Comparison of ENCODE assay signal across 8 mouse cellular contexts in genomic region chr11:115490441-115491355, GRCm38 (mm10). TPM values are rescaled to one million over a fixed set of nuclear protein-coding genes. Genes with fewer than 3 reads are reported as not detected.
DNase-seq lines count a peak whose midpoint lies in the region; ATAC-seq and TF ChIP-seq lines count a peak whose summit lies in the region.

No protein-coding gene starts in this region.

- peak; percentile 71 to 85 for DNase-seq in adrenal gland, adult (ENCODE audit: inconsistent age in 2 of 2, low spot score in 1 of 2)
- DNase-seq in adrenal gland, postnatal 4 days (ENCODE audit: low spot score in 2 of 2), result no peak
- DNase-seq in ovary, adult 18-20 months (ENCODE audit: low spot score), result peak; percentile 18
- no peak for DNase-seq in ovary, postnatal 36 days (ENCODE audit: low spot score)
- DNase-seq in hindbrain, postnatal 0 days (ENCODE audit: low spot score), result no peak
- DNase-seq in cerebellum, postnatal 36 days, result no peak
- DNase-seq in left cerebral cortex, adult 8-10 months (ENCODE audit: low spot score in 2 of 2), result no peak

- peaks cover 5% of the 10 kb centered on the region; the same call in 1 of the 2 replicates for H3K4me1 ChIP-seq in hindbrain, postnatal 0 days (ENCODE audit: insufficient read depth, low read length)
- H3K4me1 ChIP-seq in neural tube, embryonic 12.5 days, result peaks cover 18% of the 10 kb centered on the region

- H3K27me3 ChIP-seq in hindbrain, postnatal 0 days (ENCODE audit: insufficient read depth, low read length), result no peaks in the 10 kb centered on the region
- no peaks in the 10 kb centered on the region for H3K27me3 ChIP-seq in neural tube, embryonic 12.5 days (replicated peaks)

- no peaks in the 10 kb centered on the region; the same call in 1 of the 2 replicates for H3K36me3 ChIP-seq in hindbrain, postnatal 0 days (ENCODE audit: insufficient read depth, low read length)
- peaks cover 20% of the 10 kb centered on the region for H3K36me3 ChIP-seq in neural tube, embryonic 12.5 days

- H3K27ac ChIP-seq in hindbrain, postnatal 0 days, result peak overlapping the region; percentile 87
- H3K27ac ChIP-seq in neural tube, embryonic 12.5 days, result no peak overlapping the region

- H3K9me3 ChIP-seq in hindbrain, postnatal 0 days (ENCODE audit: low read length), result no peaks in the 10 kb centered on the region
- H3K9me3 ChIP-seq in neural tube, embryonic 12.5 days, result no peaks in the 10 kb centered on the region

- H3K4me3 ChIP-seq in hindbrain, postnatal 0 days (ENCODE audit: low read length), result peak overlapping the region; percentile 72
- H3K4me3 ChIP-seq in neural tube, embryonic 12.5 days, result peak overlapping the region; percentile 69

- peak overlapping the region; percentile 79 for H3K4me2 ChIP-seq in hindbrain, postnatal 0 days (ENCODE audit: low read depth, low read length)
- H3K4me2 ChIP-seq in neural tube, embryonic 12.5 days (replicated peaks), result peak overlapping the region; percentile 85

- 22% methylated on average over 25 of the region's 25 CpGs for WGBS in hindbrain, postnatal 0 days
- WGBS in neural tube, embryonic 12.5 days, result 28% methylated on average over 25 of the region's 25 CpGs

- peak overlapping the region; percentile 76 for H3K9ac ChIP-seq in hindbrain, postnatal 0 days (replicated peaks; ENCODE audit: low read length)
- peak overlapping the region; percentile 62 for H3K9ac ChIP-seq in neural tube, embryonic 12.5 days

- no peak for TF ChIP-seq CTCF in hindbrain, postnatal 0 days (IDR thresholded peaks at IDR 0.05; ENCODE audit: low read depth)

- ATAC-seq in hindbrain, postnatal 0 days, result peak; percentile 19; the same call in 1 of the 2 replicates
- ATAC-seq in neural tube, embryonic 12.5 days (ENCODE audit: low FRiP score, low read depth), result peak; percentile 57

RNA-seq across cellular contexts. Expression of gene Nt5c, which starts 1.0 kb away (rescaled TPM):
- total RNA-seq in adrenal gland, postnatal 4 days (2021), result 100 to 1,000 TPM in 1 of 2 experiments, 10 to 100 TPM in 1; 91.6 to 113 TPM
- 54.3 and 62.2 TPM in 2 replicates for total RNA-seq in hindbrain, postnatal 0 days (2014; rRNA removed)
- 129 and 130 TPM in 2 replicates for polyA plus RNA-seq in hindbrain, postnatal 0 days (2015; fragmentation: Nextera tagmentation; extraction: Ambion mirVana)
- 84.8 and 87.1 TPM in 2 replicates for polyA plus RNA-seq in neural tube, embryonic 12.5 days (2016; fragmentation: Nextera tagmentation; extraction: Ambion mirVana)
- total RNA-seq in left cerebral cortex, adult 8-10 months (2022), result 10 to 100 TPM; 58.4 to 66.1 (median 61.0) TPM

RNA-seq across cellular contexts. Expression of gene Armc7, which starts 15.2 kb away (rescaled TPM):
- total RNA-seq in adrenal gland, postnatal 4 days (2021), result 1 to 10 TPM; 7.6 to 8.5 TPM
- total RNA-seq in hindbrain, postnatal 0 days (2014; rRNA removed), result 9.9 and 11.8 TPM in 2 replicates
- polyA plus RNA-seq in hindbrain, postnatal 0 days (2015; fragmentation: Nextera tagmentation; extraction: Ambion mirVana), result 10.7 and 11.0 TPM in 2 replicates
- 12.9 and 13.1 TPM in 2 replicates for polyA plus RNA-seq in neural tube, embryonic 12.5 days (2016; fragmentation: Nextera tagmentation; extraction: Ambion mirVana)
- 10 to 100 TPM; 11.6 to 15.1 (median 13.4) TPM for total RNA-seq in left cerebral cortex, adult 8-10 months (2022)

RNA-seq across cellular contexts. Expression of gene Jpt1, which starts 23.5 kb away (rescaled TPM):
- 100 to 1,000 TPM; 149 to 164 TPM for total RNA-seq in adrenal gland, postnatal 4 days (2021)
- total RNA-seq in hindbrain, postnatal 0 days (2014; rRNA removed), result 640 and 655 TPM in 2 replicates
- 966 and 1,016 TPM in 2 replicates for polyA plus RNA-seq in hindbrain, postnatal 0 days (2015; fragmentation: Nextera tagmentation; extraction: Ambion mirVana)
- polyA plus RNA-seq in neural tube, embryonic 12.5 days (2016; fragmentation: Nextera tagmentation; extraction: Ambion mirVana), result 999 and 1,042 TPM in 2 replicates
- 100 to 1,000 TPM; 125 to 152 (median 137) TPM for total RNA-seq in left cerebral cortex, adult 8-10 months (2022)

RNA-seq across cellular contexts. Expression of gene Slc16a5, which starts 28.4 kb away (rescaled TPM):
- total RNA-seq in adrenal gland, postnatal 4 days (2021), result 1 to 10 TPM in 1 of 2 experiments, under 1 TPM in 1; 0.51 to 3.6 TPM
- total RNA-seq in hindbrain, postnatal 0 days (2014; rRNA removed), result 0.10 TPM in 1 of 2 replicates, not detected in the other
- 0.30 and 0.66 TPM in 2 replicates for polyA plus RNA-seq in hindbrain, postnatal 0 days (2015; fragmentation: Nextera tagmentation; extraction: Ambion mirVana)
- 0.09 and 0.14 TPM in 2 replicates for polyA plus RNA-seq in neural tube, embryonic 12.5 days (2016; fragmentation: Nextera tagmentation; extraction: Ambion mirVana)
- not detected for total RNA-seq in left cerebral cortex, adult 8-10 months (2022)

RNA-seq across cellular contexts. Expression of gene Sumo2, which starts 45.4 kb away (rescaled TPM):
- 100 to 1,000 TPM; 361 to 374 TPM for total RNA-seq in adrenal gland, postnatal 4 days (2021)
- 474 and 477 TPM in 2 replicates for total RNA-seq in hindbrain, postnatal 0 days (2014; rRNA removed)
- polyA plus RNA-seq in hindbrain, postnatal 0 days (2015; fragmentation: Nextera tagmentation; extraction: Ambion mirVana), result 981 and 1,003 TPM in 2 replicates
- polyA plus RNA-seq in neural tube, embryonic 12.5 days (2016; fragmentation: Nextera tagmentation; extraction: Ambion mirVana), result 1,184 and 1,219 TPM in 2 replicates
- total RNA-seq in left cerebral cortex, adult 8-10 months (2022), result 100 to 1,000 TPM; 262 to 316 (median 290) TPM

Comparison
In these comparisons a context has a peak if more than half of its experiments do, and no peak if none do; other contexts are left out.
1. DNase-seq: peak in adrenal gland, adult (2 of 2) and ovary, adult 18-20 months (single experiment); none in adrenal gland, postnatal 4 days (0 of 2), ovary, postnatal 36 days (single experiment), hindbrain, postnatal 0 days (single experiment), cerebellum, postnatal 36 days (0 of 2) and left cerebral cortex, adult 8-10 months (0 of 2).